In the genomic region with DNA sequence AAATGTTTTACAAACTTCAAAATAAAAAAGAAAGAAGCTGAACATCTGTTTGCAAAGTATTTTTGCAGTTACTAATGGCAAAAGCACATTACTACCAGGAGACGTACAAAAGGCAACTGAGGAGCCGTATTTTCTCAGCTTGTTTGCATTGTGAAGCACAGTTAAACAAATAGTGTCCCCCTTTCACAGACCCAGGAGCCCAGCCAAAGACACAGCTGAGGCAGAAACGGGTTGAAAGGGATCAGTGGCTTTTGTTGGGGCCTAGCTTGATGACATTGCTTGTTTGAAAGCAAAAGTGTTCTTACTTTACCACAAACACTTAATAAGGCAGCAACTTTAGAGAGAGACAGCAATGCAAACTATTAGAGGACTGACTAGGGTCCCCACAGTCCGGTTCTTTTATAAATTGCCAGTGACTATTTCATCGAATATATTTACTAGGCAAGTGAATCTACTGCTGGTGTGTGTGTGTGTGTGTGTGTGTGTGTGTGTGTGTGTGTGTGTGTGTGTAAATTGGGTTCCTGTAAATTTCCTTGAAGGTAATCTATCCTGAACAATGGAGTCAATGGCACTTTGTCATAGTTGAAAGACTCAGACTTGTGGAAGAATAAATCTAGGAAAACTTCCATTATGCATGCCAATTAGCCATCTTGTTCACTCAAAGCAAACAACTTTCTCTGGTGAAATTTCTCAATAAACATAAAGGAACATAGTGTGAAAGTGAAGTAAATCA, we compare ENCODE assay signal across 21 mouse cellular contexts. TPM values are rescaled to one million over a fixed set of nuclear protein-coding genes. Genes with fewer than 3 reads are reported as not detected.
DNase-seq lines count a peak whose midpoint lies in the region; ATAC-seq lines count a peak whose summit lies in the region.
"Had no signal": no experiment of that assay in that cellular context is flagged by ENCODE, and none has a peak within 500 bp of the region (broad histone marks: within the 10 kb centered on the region; RNA-seq: fewer than 3 reads in every experiment).

No protein-coding gene starts in this region.

- no peaks in the 10 kb centered on the region for H3K9me3 ChIP-seq in hindbrain, embryonic 14.5 days (ENCODE audit: control insufficient read depth, low read length)
- no peaks in the 10 kb centered on the region for H3K9me3 ChIP-seq in hindbrain, embryonic 12.5 days (replicated peaks)
- H3K9me3 ChIP-seq in midbrain, embryonic 14.5 days (ENCODE audit: control insufficient read depth, low read length), result no peaks in the 10 kb centered on the region
- no peaks in the 10 kb centered on the region for H3K9me3 ChIP-seq in midbrain, embryonic 16.5 days (replicated peaks; ENCODE audit: control insufficient read depth, low read length, poor library complexity, severe bottlenecking)
- no peaks in the 10 kb centered on the region for H3K9me3 ChIP-seq in forebrain, embryonic 16.5 days (ENCODE audit: control insufficient read depth, low read length)
- H3K9me3 ChIP-seq in neural tube, embryonic 14.5 days (ENCODE audit: control insufficient read depth, low read length), result no peaks in the 10 kb centered on the region
- H3K9me3 ChIP-seq: embryonic facial prominence, embryonic 10.5 days; heart, embryonic 10.5 days; liver, embryonic 12.5 days; stomach, embryonic 15.5 days had no signal

- H3K27ac ChIP-seq in hindbrain, embryonic 14.5 days, result no peak overlapping the region
- H3K27ac ChIP-seq in hindbrain, embryonic 12.5 days, result no peak overlapping the region
- no peak overlapping the region for H3K27ac ChIP-seq in midbrain, embryonic 14.5 days (replicated peaks; ENCODE audit: low read depth, low read length)
- H3K27ac ChIP-seq in midbrain, embryonic 16.5 days (ENCODE audit: low read length), result no peak overlapping the region
- no peak overlapping the region for H3K27ac ChIP-seq in forebrain, embryonic 16.5 days (ENCODE audit: low read length)
- no peak overlapping the region for H3K27ac ChIP-seq in neural tube, embryonic 14.5 days (ENCODE audit: low read depth, low read length)
- H3K27ac ChIP-seq: embryonic facial prominence, embryonic 10.5 days; heart, embryonic 10.5 days; layer of hippocampus, adult 2 months; liver, embryonic 12.5 days; stomach, embryonic 15.5 days had no signal

- WGBS in hindbrain, embryonic 14.5 days, result 31% methylated on average over 5 of the region's 5 CpGs
- 26% methylated on average over 5 of the region's 5 CpGs for WGBS in hindbrain, embryonic 12.5 days
- 32% methylated on average over 5 of the region's 5 CpGs for WGBS in midbrain, embryonic 14.5 days
- 24% methylated on average over 5 of the region's 5 CpGs for WGBS in midbrain, embryonic 16.5 days
- 3% methylated on average over 5 of the region's 5 CpGs for WGBS in forebrain, embryonic 16.5 days
- 19% methylated on average over 5 of the region's 5 CpGs for WGBS in neural tube, embryonic 14.5 days

- no peak overlapping the region for H3K4me2 ChIP-seq in hindbrain, embryonic 14.5 days (replicated peaks)
- no peak overlapping the region for H3K4me2 ChIP-seq in hindbrain, embryonic 12.5 days (replicated peaks)
- no peak overlapping the region for H3K4me2 ChIP-seq in midbrain, embryonic 14.5 days (ENCODE audit: low read length)
- no peak overlapping the region for H3K4me2 ChIP-seq in midbrain, embryonic 16.5 days (ENCODE audit: low read length)
- H3K4me2 ChIP-seq in forebrain, embryonic 16.5 days (ENCODE audit: low read length), result no peak overlapping the region
- H3K4me2 ChIP-seq in neural tube, embryonic 14.5 days (ENCODE audit: low read depth, low read length), result no peak overlapping the region
- H3K4me2 ChIP-seq: liver, embryonic 12.5 days; stomach, embryonic 15.5 days had no signal

- H3K4me1 ChIP-seq in hindbrain, embryonic 14.5 days (replicated peaks; ENCODE audit: control insufficient read depth, insufficient read depth, low read length), result no peaks in the 10 kb centered on the region
- H3K4me1 ChIP-seq in hindbrain, embryonic 12.5 days, result no peaks in the 10 kb centered on the region
- H3K4me1 ChIP-seq in midbrain, embryonic 14.5 days (ENCODE audit: control insufficient read depth, insufficient read depth, low read length), result no peaks in the 10 kb centered on the region
- no peaks in the 10 kb centered on the region for H3K4me1 ChIP-seq in midbrain, embryonic 16.5 days (ENCODE audit: control insufficient read depth, insufficient read depth, low read length)
- H3K4me1 ChIP-seq in forebrain, embryonic 16.5 days (replicated peaks; ENCODE audit: control insufficient read depth, insufficient read depth, low read length), result no peaks in the 10 kb centered on the region
- no peaks in the 10 kb centered on the region for H3K4me1 ChIP-seq in neural tube, embryonic 14.5 days (ENCODE audit: control insufficient read depth, insufficient read depth, low read length)
- H3K4me1 ChIP-seq: embryonic facial prominence, embryonic 10.5 days; heart, embryonic 10.5 days; liver, embryonic 12.5 days; stomach, embryonic 15.5 days had no signal

- no peaks in the 10 kb centered on the region for H3K36me3 ChIP-seq in hindbrain, embryonic 14.5 days (replicated peaks; ENCODE audit: control insufficient read depth, insufficient read depth)
- no peaks in the 10 kb centered on the region for H3K36me3 ChIP-seq in hindbrain, embryonic 12.5 days
- H3K36me3 ChIP-seq in midbrain, embryonic 14.5 days (ENCODE audit: control insufficient read depth, insufficient read depth, low read length), result no peaks in the 10 kb centered on the region
- H3K36me3 ChIP-seq in midbrain, embryonic 16.5 days (ENCODE audit: control insufficient read depth, insufficient read depth, low read length), result no peaks in the 10 kb centered on the region
- no peaks in the 10 kb centered on the region for H3K36me3 ChIP-seq in forebrain, embryonic 16.5 days (ENCODE audit: control insufficient read depth, insufficient read depth)
- H3K36me3 ChIP-seq in neural tube, embryonic 14.5 days (ENCODE audit: control insufficient read depth, insufficient read depth, low read length), result no peaks in the 10 kb centered on the region
- H3K36me3 ChIP-seq: embryonic facial prominence, embryonic 10.5 days; heart, embryonic 10.5 days; liver, embryonic 12.5 days; stomach, embryonic 15.5 days had no signal

- no peak for ATAC-seq in hindbrain, embryonic 14.5 days (ENCODE audit: low FRiP score)
- no peak for ATAC-seq in hindbrain, embryonic 12.5 days (ENCODE audit: low FRiP score)
- ATAC-seq in midbrain, embryonic 14.5 days (ENCODE audit: low FRiP score, low TSS enrichment), result no peak
- ATAC-seq in midbrain, embryonic 16.5 days, result no peak
- peak; percentile 40; the same call in 1 of the 2 replicates for ATAC-seq in forebrain, embryonic 16.5 days
- ATAC-seq in neural tube, embryonic 14.5 days (ENCODE audit: low read depth), result peak; percentile 58; the same call in 1 of the 2 replicates
- ATAC-seq: activated CD4-positive, CD25-positive, alpha-beta regulatory T cell, adult 4 months; inflammation-experienced regulatory T-cells, adult 6 months; liver, embryonic 12.5 days; Patski had no signal

- no peak overlapping the region for H3K4me3 ChIP-seq in hindbrain, embryonic 14.5 days (replicated peaks; ENCODE audit: low read length)
- H3K4me3 ChIP-seq in hindbrain, embryonic 12.5 days, result no peak overlapping the region
- no peak overlapping the region for H3K4me3 ChIP-seq in midbrain, embryonic 14.5 days (replicated peaks; ENCODE audit: low read depth, low read length)
- H3K4me3 ChIP-seq in midbrain, embryonic 16.5 days (ENCODE audit: low read depth, low read length), result no peak overlapping the region
- no peak overlapping the region for H3K4me3 ChIP-seq in forebrain, embryonic 16.5 days (replicated peaks; ENCODE audit: low read length)
- H3K4me3 ChIP-seq in neural tube, embryonic 14.5 days (ENCODE audit: low read depth, low read length), result no peak overlapping the region
- H3K4me3 ChIP-seq: embryonic facial prominence, embryonic 10.5 days; heart, embryonic 10.5 days; layer of hippocampus, adult 2 months; liver, embryonic 12.5 days; stomach, embryonic 15.5 days had no signal

- H3K9ac ChIP-seq in hindbrain, embryonic 14.5 days, result no peak overlapping the region
- no peak overlapping the region for H3K9ac ChIP-seq in hindbrain, embryonic 12.5 days
- no peak overlapping the region for H3K9ac ChIP-seq in midbrain, embryonic 14.5 days (replicated peaks; ENCODE audit: low read length)
- no peak overlapping the region for H3K9ac ChIP-seq in midbrain, embryonic 16.5 days (ENCODE audit: low read depth, low read length)
- H3K9ac ChIP-seq in forebrain, embryonic 16.5 days (replicated peaks; ENCODE audit: low read depth, low read length), result no peak overlapping the region
- H3K9ac ChIP-seq in neural tube, embryonic 14.5 days (replicated peaks; ENCODE audit: low read depth, low read length), result no peak overlapping the region
- H3K9ac ChIP-seq: liver, embryonic 12.5 days; stomach, embryonic 15.5 days had no signal

- no peaks in the 10 kb centered on the region for H3K27me3 ChIP-seq in hindbrain, embryonic 14.5 days (ENCODE audit: control insufficient read depth, insufficient read depth, low read length)
- no peaks in the 10 kb centered on the region for H3K27me3 ChIP-seq in hindbrain, embryonic 12.5 days
- no peaks in the 10 kb centered on the region for H3K27me3 ChIP-seq in midbrain, embryonic 14.5 days (ENCODE audit: control insufficient read depth, insufficient read depth, low read length)
- no peaks in the 10 kb centered on the region for H3K27me3 ChIP-seq in midbrain, embryonic 16.5 days (ENCODE audit: control insufficient read depth, insufficient read depth, low read depth, low read length)
- no peaks in the 10 kb centered on the region for H3K27me3 ChIP-seq in forebrain, embryonic 16.5 days (replicated peaks; ENCODE audit: control insufficient read depth, insufficient read depth, low read length)
- no peaks in the 10 kb centered on the region for H3K27me3 ChIP-seq in neural tube, embryonic 14.5 days (ENCODE audit: control insufficient read depth, insufficient read depth, low read length)
- H3K27me3 ChIP-seq: liver, embryonic 12.5 days; Patski; stomach, embryonic 15.5 days had no signal

- DNase-seq in hindbrain, embryonic 14.5 days (ENCODE audit: low spot score), result peak; percentile 31
- DNase-seq in midbrain, embryonic 14.5 days, result peak; percentile 41
- no peak for DNase-seq in adrenal gland, postnatal 4 days (ENCODE audit: low spot score in 2 of 2)
- DNase-seq in thymus, postnatal 25 days, result no peak
- DNase-seq: cerebellum, adult 8-10 months; gastrocnemius, postnatal 14 days; heart, postnatal 10 days; spleen, adult 18-20 months; thymus, adult 2 months had no signal

RNA-seq across cellular contexts. Expression of gene Epha7, which starts 57.8 kb away (rescaled TPM):
- 68.6 and 74.6 TPM in 2 replicates for polyA plus RNA-seq in hindbrain, embryonic 14.5 days (2014; fragmentation: Nextera tagmentation; extraction: Ambion mirVana)
- 85.9 and 86.5 TPM in 2 replicates for polyA plus RNA-seq in hindbrain, embryonic 12.5 days (2016; fragmentation: Nextera tagmentation; extraction: Ambion mirVana)
- polyA plus RNA-seq in midbrain, embryonic 14.5 days (2014; fragmentation: Nextera tagmentation; extraction: Ambion mirVana), result 48.2 and 68.0 TPM in 2 replicates
- 68.6 and 88.3 TPM in 2 replicates for polyA plus RNA-seq in midbrain, embryonic 16.5 days (2015; fragmentation: Nextera tagmentation; extraction: Ambion mirVana)
- 58.4 and 69.8 TPM in 2 replicates for polyA plus RNA-seq in forebrain, embryonic 16.5 days (2015; fragmentation: Nextera tagmentation; extraction: Ambion mirVana)
- 42.7 and 54.5 TPM in 2 replicates for polyA plus RNA-seq in neural tube, embryonic 14.5 days (2014; fragmentation: Nextera tagmentation; extraction: Ambion mirVana)
- 10 to 100 TPM in 1 of 2 experiments, 1 to 10 TPM in 1; 7.4 to 11.5 TPM for total RNA-seq in adrenal gland, postnatal 4 days (2021)

Comparison
In these comparisons a context has a peak if more than half of its experiments do, and no peak if none do; other contexts are left out.
1. ATAC-seq: peak in forebrain, embryonic 16.5 days (single experiment) and neural tube, embryonic 14.5 days (single experiment); none in hindbrain, embryonic 14.5 days (single experiment), hindbrain, embryonic 12.5 days (single experiment), midbrain, embryonic 14.5 days (single experiment) and midbrain, embryonic 16.5 days (single experiment).
2. DNase-seq: peak in hindbrain, embryonic 14.5 days (single experiment) and midbrain, embryonic 14.5 days (single experiment); none in adrenal gland, postnatal 4 days (0 of 2) and thymus, postnatal 25 days (single experiment).